Mouse (Mus musculus) mature B cell (primary cell): ENCODE data around the gene Rgp1.
"Not testable (repeated sequence)": the region's sequence is repeated elsewhere in the genome, so short reads cannot be mapped to it uniquely, and the experiment has no call there.

Experiments
- in situ Hi-C: fragments of 300-500 bp; cut with MboI; formaldehyde crosslinking; loops from 2 replicates; pipeline ENCODE4 v1.14.3; 2019

The Rgp1 gene

DNA sequence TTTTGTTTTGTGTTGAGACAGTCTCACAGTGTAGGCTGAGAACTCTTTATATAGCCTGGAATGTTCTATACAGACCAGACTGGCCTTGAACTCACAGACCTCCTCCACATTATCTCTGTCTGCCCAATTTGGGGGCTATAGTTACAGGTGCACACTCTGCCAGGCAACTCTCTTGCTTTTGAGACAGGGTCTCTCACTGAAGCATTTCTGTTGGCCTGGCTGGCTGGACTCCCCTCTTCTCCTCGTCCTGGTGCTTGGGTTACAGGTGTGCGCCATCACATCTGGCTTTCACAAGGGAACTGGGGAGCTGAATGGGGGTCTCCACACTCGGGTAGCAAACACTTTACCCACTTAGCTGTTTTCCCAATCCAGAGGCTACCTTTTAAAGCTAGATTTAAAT is 13.4 kb downstream of the Rgp1 start:
- in situ Hi-C loops = no loop called here

DNA sequence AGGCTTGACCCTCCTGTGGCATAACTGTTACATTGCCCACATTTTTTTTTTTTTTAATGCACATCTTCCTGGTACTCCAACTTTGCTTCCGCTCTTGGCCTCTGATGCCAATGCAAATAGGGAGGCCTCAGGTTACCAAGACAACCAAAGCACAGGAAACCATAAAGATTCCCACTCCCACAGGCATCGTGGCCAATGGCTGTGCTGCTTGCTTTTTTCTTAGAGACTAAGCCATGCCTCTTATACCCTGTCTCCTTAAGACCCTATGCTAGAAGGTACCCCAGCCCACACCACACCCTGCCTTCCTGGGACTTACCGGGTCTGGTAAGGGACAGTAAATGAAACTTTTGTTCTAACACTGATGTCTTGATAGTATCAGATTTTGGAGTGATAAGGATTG is 14.9 kb downstream of the Rgp1 start:
- in situ Hi-C loops = no loop called here

DNA sequence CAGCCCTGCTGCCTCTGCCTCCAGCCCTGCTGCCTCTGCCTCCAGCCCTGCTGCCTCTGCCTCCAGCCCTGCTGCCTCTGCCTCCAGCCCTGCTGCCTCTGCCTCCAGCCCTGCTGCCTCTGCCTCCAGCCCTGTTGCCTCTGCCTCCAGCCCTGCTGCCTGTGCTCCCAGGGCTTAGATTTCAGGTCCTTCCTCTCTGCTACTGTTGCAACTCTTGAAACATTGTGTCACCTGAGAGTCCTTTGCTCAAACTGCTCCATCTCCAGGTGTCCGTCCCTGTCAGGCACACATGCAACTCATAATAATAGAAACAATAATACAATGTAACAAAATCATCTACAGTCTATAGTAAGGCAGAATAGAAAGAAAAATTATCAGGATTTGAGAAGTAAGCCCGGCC is 18.1 kb downstream of the Rgp1 start:
- in situ Hi-C loops = not testable (repeated sequence)

DNA sequence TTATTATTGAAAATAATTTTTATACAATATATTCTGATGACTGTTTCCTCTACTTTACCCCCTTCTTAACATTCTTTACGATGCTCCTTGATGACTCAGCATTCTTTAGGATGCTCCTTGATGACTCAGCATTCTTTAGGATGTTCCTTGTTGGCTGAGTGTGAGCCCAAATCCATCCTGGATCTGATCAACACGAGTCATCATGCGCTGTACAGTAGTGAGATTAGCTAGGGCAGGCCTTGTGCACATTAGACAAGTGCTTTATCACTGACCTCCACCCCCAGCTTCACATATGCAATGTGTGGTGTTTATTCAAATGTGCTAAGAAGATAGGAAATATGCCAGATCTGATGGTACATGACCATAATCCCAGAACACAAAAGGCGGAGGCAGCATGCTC is 19.7 kb downstream of the Rgp1 start:
- in situ Hi-C loops = no loop called here

DNA sequence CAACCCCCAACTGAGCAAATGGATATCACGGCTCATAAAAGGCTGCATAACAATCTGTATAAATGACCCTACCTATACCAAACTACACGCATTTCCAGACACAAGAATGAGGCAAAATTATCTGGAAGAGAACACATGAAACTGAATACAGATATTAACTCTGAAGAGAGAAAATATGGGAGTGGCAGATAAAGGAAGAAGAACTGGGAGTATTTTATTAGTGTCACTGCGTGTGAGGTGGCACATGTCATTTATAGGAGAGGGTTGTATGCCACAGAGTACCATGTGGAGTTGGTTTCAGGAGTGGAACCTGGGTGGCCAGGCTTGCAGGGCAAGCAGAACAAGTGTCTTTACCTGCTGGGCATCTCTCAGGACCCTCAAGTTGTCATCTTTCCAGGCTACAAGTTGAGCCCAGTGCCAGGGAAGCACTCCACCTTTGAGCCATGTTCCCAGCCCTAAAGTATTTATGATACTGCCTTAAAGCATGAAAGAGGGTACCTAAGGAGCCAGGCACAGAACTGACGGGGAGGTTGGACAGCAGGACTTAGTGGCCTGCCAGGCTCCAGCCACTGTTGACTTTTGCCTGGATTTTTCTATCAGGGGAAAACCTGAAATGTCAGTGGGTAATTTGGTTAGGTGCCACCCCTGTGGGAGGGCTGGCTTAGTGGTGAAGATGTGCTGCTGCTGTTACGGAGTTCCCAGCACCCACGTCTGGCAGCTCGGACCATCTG is 20.3 kb downstream of the Rgp1 start:
- in situ Hi-C loops = no loop called here

DNA sequence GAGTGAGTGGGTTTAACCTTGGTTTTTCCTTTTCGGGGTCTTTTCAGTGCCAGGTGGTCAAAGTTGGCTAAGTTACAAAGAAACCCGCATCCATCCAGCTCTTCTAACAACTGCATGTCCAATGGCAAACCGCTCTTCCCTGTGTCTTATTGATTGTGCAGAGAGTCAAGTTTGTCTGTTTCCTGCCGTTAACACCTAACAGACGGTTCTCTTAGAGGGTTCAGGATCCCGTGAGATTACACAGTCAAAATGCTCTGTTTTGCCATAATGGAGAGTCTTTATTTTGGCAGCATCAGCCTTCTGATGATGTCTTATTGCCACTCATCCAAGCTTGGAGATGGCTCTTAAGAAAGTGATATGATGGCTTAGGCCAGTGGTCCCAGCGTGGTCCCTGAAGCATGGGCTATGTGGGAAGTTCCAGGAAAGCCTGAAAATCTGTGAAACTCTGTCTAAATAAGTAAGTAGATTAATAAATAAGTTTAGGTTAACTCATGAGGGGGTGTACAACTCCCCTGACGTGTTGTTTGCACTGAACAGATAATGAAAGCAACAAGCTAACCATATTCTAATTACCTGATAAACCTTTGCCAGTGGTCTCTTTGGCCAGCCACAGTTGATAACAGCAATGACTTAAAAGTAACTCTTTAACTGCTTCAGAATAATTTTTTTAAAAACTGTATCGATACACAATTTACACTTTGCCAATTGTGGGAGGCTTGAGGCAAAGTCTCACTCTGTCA is 21.9 kb downstream of the Rgp1 start:
- in situ Hi-C loops = no loop called here

DNA sequence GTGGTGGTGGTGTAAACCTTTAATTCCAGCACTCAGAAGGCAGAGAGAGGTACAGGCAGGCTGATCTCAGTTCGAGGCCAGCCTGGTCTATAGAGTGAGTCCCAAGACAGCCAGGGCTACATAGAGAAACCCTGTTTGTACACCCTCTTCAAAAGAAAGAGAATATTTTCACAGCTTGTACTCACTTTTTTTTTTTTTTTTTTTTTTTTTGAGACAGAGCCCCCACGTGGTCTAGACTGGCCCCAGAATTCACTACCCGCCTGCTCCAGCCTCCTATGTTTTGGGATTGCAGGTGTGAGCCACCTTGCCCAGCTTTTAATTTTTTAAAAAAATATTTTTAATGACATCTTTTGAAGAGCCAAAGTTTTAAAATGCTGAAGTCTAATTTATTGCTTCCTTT is 25.6 kb downstream of the Rgp1 start:
- in situ Hi-C loops = no loop called here

DNA sequence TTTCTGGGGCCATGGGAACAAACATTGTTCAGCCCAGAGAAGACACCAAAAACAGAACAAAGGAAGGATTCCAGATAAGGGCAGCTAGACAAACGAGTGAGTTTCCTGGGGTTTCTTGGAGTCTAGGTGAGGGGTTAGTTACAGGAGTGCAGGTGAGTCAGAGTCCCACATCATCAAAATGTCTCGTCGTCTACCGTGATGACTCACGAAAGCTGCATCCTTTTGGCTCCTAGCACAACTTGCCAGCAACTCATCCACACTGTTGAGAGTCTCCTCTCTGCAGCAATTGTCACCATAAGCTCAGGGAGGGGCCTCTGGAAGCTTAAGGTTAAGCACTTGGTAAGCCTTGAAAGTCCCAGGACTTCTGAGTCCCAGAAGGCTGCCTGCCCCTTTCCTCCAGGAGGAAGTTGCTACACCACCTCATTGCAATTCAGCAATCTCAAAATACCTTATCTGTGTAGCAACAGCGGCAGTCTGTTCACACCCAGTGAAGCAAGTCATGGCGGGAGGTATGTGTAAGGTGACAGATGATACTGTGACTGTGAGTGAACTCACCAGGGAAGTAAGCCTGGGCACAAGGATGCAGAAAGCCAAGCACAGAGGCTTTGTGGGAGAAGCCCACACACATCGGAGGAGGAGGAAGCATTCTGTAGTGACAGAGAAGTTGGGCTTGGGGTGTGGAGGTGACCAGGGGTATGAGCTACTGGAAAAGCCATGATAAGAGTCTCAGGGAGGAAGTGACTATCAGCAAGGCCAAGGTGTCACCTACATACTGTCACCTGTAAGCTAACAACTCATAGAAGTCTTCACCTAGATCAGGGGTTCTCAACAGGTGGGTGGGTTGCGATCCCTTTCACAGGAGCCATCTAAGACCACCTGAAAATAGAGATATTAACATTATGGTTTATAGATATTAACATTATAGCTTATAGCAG is 26.5 kb downstream of the Rgp1 start:
- in situ Hi-C loops = no loop called here

DNA sequence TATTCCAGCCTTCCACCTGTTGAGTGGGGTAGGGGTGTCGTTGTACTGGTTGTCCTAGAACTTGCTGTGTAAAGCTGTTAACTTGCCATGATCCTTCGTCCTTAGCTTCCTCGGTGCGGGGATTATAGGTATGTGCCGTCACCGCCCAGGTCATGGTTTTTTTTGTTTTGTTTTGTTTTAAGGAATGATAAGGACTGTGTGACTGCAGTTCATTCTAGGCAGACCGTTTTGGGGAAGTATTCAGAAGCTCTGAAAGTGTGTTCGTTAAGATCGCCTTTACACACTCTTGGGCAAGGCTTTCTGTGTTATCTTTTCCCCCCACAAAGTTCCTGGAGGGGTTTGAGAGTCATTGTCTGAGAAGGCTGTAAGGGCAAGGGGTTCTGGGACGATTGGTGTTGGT is 34.0 kb downstream of the Rgp1 start:
- in situ Hi-C loops = no loop called here

DNA sequence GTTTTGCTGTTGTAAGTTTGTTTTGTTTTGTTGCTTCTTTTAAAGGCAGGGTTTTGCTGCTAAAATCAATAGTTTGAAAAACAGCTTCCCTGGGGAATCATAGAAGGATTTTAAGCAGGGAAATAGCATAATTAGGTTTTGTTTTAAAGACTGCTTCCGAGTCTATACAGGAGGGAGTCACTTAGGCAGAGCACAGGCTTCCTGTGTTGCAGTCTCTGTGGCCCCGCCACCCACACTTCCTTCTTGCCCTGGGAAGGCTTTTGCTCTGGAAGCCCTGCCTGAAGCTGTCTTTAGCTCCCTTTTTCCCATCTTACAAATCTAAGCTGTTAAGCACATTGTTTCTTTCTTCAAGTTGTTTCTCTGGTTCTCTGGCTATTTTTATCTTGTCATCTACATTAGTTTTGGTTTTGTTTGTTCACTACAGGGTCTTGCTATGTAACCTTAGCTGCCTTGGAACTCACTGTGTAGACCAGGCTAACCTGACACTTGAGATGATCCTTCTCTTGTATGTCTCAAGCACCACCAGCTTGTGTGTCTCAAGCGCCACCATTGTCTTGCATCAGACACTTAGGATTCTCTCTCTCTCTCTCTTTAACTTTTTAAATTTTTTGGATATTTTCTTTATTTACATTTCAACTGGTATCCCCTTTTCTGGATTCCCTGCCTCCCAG is 34.7 kb downstream of the Rgp1 start:
- in situ Hi-C loops = no loop called here

DNA sequence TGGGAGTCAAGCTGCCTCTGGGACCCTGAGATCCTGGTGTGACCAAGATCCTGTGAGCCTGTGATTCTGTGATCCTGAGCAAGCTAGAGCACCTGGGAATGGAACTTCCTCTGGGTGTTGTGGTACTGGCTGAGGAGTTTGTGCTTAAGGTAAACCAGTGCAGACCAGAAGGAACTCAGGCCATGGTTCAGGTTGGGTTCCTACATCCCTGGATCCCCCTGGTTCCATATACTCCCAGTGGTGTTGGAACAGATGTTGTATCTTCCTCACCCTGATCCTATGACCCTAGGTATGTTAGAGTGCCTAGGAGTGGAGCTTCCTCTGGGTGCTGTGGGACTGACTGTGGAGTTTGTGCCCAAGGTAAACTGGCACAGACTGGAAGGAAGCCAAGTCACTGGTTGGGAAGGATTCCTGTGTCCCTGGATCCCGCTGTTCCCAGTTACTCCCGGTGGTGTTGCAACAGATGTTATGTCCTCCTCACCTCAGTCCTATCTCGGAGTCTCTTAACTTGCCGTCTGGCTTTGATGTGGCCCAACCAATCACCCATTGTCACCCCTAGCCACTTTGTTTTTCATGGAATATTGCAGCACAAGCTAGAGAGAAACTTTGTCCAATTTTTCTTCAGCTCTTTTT is 41.7 kb downstream of the Rgp1 start:
- in situ Hi-C loops = no loop called here

DNA sequence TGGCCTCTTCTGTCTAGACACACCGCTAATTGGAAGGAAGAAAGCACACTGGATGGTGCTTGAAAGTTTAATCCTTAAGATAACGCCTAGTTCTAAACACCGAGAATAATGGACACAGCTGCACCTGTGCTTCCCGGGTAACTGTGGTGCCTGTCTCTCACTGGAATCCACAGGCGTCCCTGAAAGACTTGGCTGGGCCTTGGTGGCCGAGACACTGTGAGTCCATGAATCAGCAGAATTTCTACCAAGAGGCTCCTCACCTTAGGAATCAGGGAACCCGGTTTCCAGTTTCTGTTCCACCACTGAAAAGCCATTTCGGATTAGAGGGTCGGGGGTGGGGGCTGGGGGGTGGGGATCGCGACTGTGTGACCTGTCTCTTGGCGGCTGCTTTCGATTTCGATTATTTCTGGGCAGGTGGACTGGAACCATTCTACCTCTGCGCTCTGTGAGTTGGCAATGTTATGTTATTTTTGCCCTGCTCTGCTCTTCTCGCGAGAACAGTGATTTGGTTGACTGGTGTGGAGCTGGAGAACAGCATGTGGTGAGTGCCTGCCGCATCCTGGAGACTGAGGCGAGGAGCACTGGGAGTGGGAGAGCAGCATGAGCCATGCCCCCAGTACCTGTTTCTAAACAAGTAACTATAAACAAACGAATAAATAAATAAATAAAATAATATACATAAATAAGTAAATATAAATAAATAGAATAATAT is 50.7 kb downstream of the Rgp1 start:
- in situ Hi-C loops = no loop called here

DNA sequence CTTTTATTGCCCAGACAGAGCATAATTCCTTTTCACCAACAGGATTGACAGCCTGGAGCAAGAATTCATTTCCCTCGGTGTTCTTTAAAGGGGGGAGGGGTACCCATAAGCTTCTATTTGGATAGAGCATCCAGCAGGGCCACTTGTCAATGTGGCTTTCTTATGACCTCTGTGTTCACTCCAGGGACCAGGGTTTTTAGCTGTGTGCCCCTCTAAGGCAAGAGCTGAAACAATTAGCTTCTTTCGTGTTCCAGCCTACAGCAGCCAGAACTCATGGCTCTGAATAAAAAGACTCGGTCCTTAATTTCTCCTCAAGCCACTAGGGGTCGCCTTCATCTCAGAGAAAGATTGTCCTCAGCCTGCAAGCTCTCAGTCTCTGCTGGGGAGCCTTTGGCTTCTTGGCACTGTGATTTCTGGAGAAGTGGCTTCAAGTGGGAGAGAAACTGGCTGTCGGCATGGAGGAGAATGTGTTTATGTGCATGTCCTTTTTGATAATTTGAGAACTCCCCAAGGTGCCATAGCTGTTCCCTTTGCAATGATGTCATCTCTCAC is 51.6 kb downstream of the Rgp1 start:
- in situ Hi-C loops = no loop called here

DNA sequence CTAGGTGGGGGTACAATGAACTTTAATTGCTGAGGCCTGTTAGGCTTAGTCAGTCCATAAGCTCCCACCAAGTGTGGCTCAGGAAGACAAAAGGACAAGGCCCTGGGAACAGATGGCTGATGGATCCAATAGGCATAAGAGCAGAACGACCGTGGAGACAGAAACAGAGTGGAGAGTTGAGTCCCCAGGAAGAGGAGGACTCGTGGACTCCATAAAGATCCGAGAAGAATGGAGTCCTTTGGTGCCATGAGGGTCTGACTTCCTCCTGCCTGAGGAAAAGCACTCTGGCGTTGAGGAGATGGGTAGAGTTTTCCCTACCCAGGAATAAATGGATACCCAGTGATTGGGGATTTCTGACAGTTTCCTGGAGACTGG is 52.1 kb downstream of the Rgp1 start:
- in situ Hi-C loops = no loop called here

DNA sequence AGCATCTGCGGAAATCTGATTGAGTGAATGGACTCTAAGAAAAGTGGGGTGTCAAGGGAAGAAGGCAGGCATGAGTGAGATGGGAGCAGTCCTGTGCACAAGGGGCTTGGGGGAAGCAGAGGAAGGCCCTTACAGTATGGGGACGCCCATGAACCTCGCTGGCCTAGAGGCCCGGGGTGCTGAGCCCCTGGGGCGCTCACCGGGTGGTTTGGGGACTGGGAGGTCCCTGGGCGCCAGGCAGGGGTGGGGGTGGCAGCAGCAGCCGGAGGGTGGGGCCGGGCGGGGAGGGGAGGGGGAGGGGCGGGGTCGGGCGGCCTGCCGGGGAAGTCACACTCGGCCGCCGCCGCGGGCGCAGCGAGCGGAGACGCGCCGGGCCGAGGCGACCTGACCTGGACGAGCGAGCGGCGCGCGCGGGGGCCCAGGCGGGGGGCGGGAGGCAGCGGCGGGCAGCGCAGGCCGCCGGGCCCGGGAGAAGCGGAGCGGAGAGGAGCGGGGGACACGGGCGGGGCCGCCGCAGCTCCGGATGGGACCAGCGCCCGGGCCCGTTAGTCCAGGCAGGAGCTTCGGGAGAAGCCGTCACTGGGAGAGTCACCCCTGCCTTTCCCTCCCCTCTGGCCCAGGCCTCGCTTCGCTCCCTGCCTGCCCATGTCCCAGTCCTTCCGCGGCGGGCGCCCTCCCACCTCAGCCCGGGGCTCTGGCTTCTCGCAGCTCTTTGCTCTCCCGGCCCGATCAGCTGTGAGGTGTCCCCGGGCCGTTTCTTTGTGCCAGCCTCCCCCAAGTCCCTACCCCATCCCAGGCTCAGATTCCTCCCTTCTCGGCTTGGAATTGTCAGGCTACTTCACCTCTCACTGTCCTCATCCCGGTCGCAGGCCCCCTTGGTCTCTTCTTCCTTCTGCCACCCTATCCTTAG is 52.8 kb downstream of the Rgp1 start, which contains the start of gene Npr2:
Npr2 (plus strand) TSS at position 890 of the 910 bp plus-strand sequence.
- in situ Hi-C loops = no loop called here

DNA sequence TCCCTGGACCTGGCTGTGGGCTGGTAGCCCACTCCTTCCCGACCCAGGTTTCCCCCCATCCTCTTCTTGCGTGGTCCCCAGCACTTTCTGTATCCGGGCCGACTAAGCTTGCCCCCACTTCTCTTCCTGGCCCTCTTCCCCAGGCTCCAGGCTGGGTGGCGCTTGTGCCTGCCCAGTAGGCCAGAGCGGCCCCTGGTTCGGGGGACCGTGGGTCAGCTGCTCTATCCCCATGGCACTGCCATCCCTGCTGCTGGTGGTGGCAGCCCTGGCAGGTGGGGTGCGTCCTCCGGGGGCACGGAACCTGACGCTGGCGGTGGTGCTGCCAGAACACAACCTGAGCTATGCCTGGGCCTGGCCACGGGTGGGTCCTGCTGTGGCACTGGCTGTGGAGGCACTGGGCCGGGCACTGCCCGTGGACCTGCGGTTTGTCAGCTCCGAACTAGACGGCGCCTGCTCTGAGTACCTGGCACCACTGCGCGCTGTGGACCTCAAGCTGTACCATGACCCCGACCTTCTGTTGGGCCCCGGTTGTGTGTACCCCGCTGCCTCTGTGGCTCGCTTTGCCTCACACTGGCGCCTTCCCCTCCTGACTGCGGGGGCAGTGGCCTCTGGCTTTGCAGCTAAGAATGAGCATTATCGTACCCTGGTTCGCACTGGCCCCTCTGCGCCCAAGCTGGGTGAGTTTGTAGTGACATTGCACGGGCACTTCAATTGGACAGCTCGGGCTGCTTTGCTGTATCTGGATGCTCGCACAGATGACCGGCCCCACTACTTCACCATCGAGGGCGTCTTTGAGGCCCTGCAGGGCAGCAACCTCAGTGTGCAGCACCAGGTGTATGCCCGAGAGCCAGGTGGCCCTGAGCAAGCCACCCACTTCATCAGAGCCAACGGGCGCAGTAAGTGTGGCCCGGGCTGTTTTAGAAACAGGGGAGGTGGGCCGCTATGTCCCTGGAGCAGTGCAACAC is 53.7 kb downstream of the Rgp1 start:
- in situ Hi-C loops = no loop called here

DNA sequence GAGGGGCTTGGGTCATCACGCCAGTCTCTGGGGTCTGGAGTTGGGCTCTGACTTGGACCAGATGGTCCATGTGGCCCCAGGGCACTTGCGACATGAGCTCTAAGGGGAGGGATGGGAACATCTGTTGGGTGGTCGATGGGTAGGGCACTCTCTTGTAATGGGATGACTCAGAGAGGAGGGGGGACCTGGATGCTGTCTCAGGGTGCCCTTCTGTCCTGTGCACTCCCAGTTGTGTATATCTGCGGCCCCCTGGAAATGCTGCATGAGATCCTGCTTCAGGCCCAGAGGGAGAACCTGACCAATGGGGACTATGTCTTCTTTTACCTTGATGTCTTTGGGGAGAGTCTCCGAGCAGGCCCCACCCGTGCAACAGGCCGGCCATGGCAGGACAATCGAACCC is 54.8 kb downstream of the Rgp1 start:
- in situ Hi-C loops = no loop called here

DNA sequence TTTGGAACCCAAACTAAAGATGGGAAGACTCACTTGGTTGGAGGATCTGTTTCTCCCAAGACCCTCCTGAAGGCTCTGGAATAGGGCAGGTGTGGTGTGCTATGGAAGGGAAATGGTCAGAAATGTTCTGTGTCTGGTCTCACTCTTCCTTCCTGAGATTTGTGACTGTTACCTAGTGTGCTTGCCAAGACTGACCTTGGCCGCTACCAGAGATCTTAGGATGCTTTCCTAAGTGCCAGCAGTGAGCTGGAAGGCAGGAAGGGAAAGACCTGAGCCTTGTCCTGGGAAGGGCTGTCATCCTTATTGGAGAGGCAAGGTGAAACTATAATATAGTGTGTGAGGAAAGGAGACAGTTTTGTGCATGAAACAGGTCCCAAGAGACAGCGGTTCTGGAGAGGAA is 55.2 kb downstream of the Rgp1 start:
- in situ Hi-C loops = no loop called here
